Mouse (Mus musculus): ENCODE data around the gene Itpripl1.
"Not testable (repeated sequence)": the region's sequence is repeated elsewhere in the genome, so short reads cannot be mapped to it uniquely, and the experiment has no call there.

The Itpripl1 gene

DNA sequence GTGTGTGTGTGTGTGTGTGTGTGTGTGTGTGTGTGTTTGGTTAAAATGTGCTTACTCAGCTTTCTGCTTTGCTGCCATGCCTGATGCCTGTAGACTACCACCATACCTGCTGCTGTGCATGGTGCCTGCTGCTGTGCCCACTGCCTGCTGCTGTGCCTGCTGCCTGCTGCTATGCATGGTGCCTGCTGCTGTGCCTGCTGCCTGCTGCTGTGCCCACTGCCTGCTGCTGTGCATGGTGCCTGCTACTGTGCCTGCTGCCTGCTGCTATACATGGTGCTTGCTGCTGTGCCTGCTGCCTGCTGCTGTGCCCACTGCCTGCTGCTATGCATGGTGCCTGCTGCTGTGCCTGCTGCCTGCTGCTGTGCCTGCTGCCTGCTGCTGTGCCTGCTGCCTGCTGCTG lies 53.1 kb downstream of the Itpripl1 start:
- not testable (repeated sequence) for DNase-seq (ENCODE audit: low spot score)
